12 mouse cellular contexts compared by ENCODE assay signal in the genomic region with DNA sequence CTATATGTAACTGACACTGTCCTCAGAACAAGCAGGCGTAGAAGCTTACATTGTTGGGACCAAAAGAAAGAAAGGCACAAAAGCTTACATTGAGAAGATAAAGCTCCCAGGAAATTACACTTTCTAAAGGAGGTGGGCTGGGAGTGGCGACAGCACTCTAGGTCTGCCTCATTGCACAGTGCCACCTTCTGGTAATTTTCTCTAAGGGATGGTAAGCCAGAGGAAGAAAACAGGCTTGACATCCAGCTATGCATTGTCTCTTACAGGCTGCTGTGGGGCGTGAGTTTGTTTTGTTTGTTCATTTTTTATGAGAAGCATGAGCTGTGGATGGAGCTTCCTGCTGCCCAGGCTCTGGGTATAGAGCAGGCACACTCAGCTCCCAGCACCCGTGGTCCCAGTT. TPM values are rescaled to one million over a fixed set of nuclear protein-coding genes. Genes with fewer than 3 reads are reported as not detected.
DNase-seq lines count a peak whose midpoint lies in the region; ATAC-seq and TF ChIP-seq lines count a peak whose summit lies in the region.
"Had no signal": no experiment of that assay in that cellular context is flagged by ENCODE, and none has a peak within 500 bp of the region (broad histone marks: within the 10 kb centered on the region; RNA-seq: fewer than 3 reads in every experiment).

No protein-coding gene starts in this region.

- 60% methylated on average over 4 of the region's 4 CpGs for WGBS in hindbrain, embryonic 11.5 days
- WGBS in hindbrain, embryonic 16.5 days, result 53% methylated on average over 4 of the region's 4 CpGs
- WGBS in lung, postnatal 0 days, result 63% methylated on average over 4 of the region's 4 CpGs

- TF ChIP-seq EP300 in lung, postnatal 0 days (IDR thresholded peaks at IDR 0.05), result no peak

- TF ChIP-seq CTCF in lung, postnatal 0 days (IDR thresholded peaks at IDR 0.05), result peak; percentile 49

- ATAC-seq in hindbrain, embryonic 11.5 days (ENCODE audit: low FRiP score), result no peak
- ATAC-seq in hindbrain, embryonic 16.5 days, result no peak
- ATAC-seq in lung, postnatal 0 days, result no peak
- no peak for ATAC-seq in monocyte, adult 5-6 weeks (replicated peaks; ENCODE audit: insufficient number of reproducible peaks, low FRiP score, low TSS enrichment, poor library complexity, severe bottlenecking)

- no peak overlapping the region for H3K4me3 ChIP-seq in hindbrain, embryonic 11.5 days (ENCODE audit: low read depth, low read length)
- H3K4me3 ChIP-seq in hindbrain, embryonic 16.5 days (ENCODE audit: low read length), result no peak overlapping the region
- no peak overlapping the region for H3K4me3 ChIP-seq in lung, postnatal 0 days (ENCODE audit: low read depth, low read length)
- H3K4me3 ChIP-seq: limb, embryonic 15.5 days; midbrain, embryonic 12.5 days had no signal

- no peak overlapping the region for H3K4me2 ChIP-seq in hindbrain, embryonic 11.5 days (replicated peaks; ENCODE audit: low read depth, low read length)
- no peak overlapping the region for H3K4me2 ChIP-seq in hindbrain, embryonic 16.5 days (ENCODE audit: low read length)
- H3K4me2 ChIP-seq in lung, postnatal 0 days (replicated peaks; ENCODE audit: low read depth, low read length), result no peak overlapping the region
- H3K4me2 ChIP-seq: heart, embryonic 11.5 days; limb, embryonic 15.5 days; midbrain, embryonic 12.5 days had no signal

- no peaks in the 10 kb centered on the region for H3K36me3 ChIP-seq in hindbrain, embryonic 11.5 days (ENCODE audit: control insufficient read depth, insufficient read depth, low read length)
- H3K36me3 ChIP-seq in hindbrain, embryonic 16.5 days (ENCODE audit: control insufficient read depth, insufficient read depth, low read length), result no peaks in the 10 kb centered on the region
- H3K36me3 ChIP-seq in lung, postnatal 0 days (ENCODE audit: insufficient read depth, low read length), result no peaks in the 10 kb centered on the region
- H3K36me3 ChIP-seq: limb, embryonic 15.5 days; midbrain, embryonic 12.5 days had no signal

- peaks cover 2% of the 10 kb centered on the region; the same call in 1 of the 2 replicates for H3K27me3 ChIP-seq in hindbrain, embryonic 11.5 days (ENCODE audit: control insufficient read depth, insufficient read depth, low read length)
- H3K27me3 ChIP-seq in hindbrain, embryonic 16.5 days (replicated peaks; ENCODE audit: control insufficient read depth, insufficient read depth, low read length), result no peaks in the 10 kb centered on the region; the same call in 1 of the 2 replicates
- no peaks in the 10 kb centered on the region for H3K27me3 ChIP-seq in lung, postnatal 0 days (replicated peaks; ENCODE audit: insufficient read depth, low read length)

- H3K9me3 ChIP-seq in hindbrain, embryonic 11.5 days (ENCODE audit: control insufficient read depth, low read length), result no peaks in the 10 kb centered on the region
- no peaks in the 10 kb centered on the region for H3K9me3 ChIP-seq in hindbrain, embryonic 16.5 days (ENCODE audit: control insufficient read depth, low read length)
- H3K9me3 ChIP-seq in lung, postnatal 0 days (ENCODE audit: low read length), result no peaks in the 10 kb centered on the region
- H3K9me3 ChIP-seq: limb, embryonic 15.5 days; midbrain, embryonic 12.5 days had no signal

- H3K9ac ChIP-seq in hindbrain, embryonic 11.5 days (ENCODE audit: low read depth, low read length), result no peak overlapping the region
- no peak overlapping the region for H3K9ac ChIP-seq in hindbrain, embryonic 16.5 days (ENCODE audit: low read depth, low read length)
- H3K9ac ChIP-seq in lung, postnatal 0 days (replicated peaks; ENCODE audit: low read depth), result no peak overlapping the region
- H3K9ac ChIP-seq: limb, embryonic 15.5 days; midbrain, embryonic 12.5 days had no signal

- DNase-seq in hindbrain, embryonic 11.5 days (ENCODE audit: low spot score), result peak; percentile 0
- peak; percentile 8 for DNase-seq in lung, postnatal 0 days (ENCODE audit: low spot score)
- DNase-seq in lung, postnatal 25 days (ENCODE audit: low spot score), result no peak
- peak; percentile 12 for DNase-seq in ZHBTc4 (ENCODE audit: low read depth, low spot score)
- peak; percentile 6 for DNase-seq in lung, postnatal 36 days
- DNase-seq: adrenal gland, postnatal 36 days; cerebellum, adult 9-10 months had no signal

- H3K4me1 ChIP-seq in hindbrain, embryonic 11.5 days (replicated peaks; ENCODE audit: control insufficient read depth, insufficient read depth, low read length), result no peaks in the 10 kb centered on the region
- H3K4me1 ChIP-seq in hindbrain, embryonic 16.5 days (ENCODE audit: control insufficient read depth, insufficient read depth, low read depth, low read length), result no peaks in the 10 kb centered on the region
- no peaks in the 10 kb centered on the region for H3K4me1 ChIP-seq in lung, postnatal 0 days (ENCODE audit: insufficient read depth, low read depth, low read length)
- H3K4me1 ChIP-seq: limb, embryonic 15.5 days; midbrain, embryonic 12.5 days had no signal

- no peak overlapping the region for H3K27ac ChIP-seq in hindbrain, embryonic 11.5 days (ENCODE audit: low read depth, low read length)
- no peak overlapping the region for H3K27ac ChIP-seq in hindbrain, embryonic 16.5 days (ENCODE audit: low read depth, low read length)
- no peak overlapping the region for H3K27ac ChIP-seq in lung, postnatal 0 days (ENCODE audit: low read length)
- H3K27ac ChIP-seq: limb, embryonic 15.5 days; midbrain, embryonic 12.5 days had no signal

RNA-seq across cellular contexts. Expression of a gene that starts 50.1 kb away (rescaled TPM):
- polyA plus RNA-seq in hindbrain, embryonic 11.5 days (2014; fragmentation: Nextera tagmentation; extraction: Ambion mirVana), result 17.8 and 19.3 TPM in 2 replicates
- 9.6 and 10.0 TPM in 2 replicates for polyA plus RNA-seq in hindbrain, embryonic 16.5 days (2015; fragmentation: Nextera tagmentation; extraction: Ambion mirVana)
- polyA plus RNA-seq in lung, postnatal 0 days (2015; fragmentation: Nextera tagmentation; extraction: Ambion mirVana), result 9.9 and 11.8 TPM in 2 replicates
- total RNA-seq in monocyte, adult 5-6 weeks (2017), result 17.5 to 40.7 TPM (median 33.9 TPM) in 3 replicates
